In the genomic region with DNA sequence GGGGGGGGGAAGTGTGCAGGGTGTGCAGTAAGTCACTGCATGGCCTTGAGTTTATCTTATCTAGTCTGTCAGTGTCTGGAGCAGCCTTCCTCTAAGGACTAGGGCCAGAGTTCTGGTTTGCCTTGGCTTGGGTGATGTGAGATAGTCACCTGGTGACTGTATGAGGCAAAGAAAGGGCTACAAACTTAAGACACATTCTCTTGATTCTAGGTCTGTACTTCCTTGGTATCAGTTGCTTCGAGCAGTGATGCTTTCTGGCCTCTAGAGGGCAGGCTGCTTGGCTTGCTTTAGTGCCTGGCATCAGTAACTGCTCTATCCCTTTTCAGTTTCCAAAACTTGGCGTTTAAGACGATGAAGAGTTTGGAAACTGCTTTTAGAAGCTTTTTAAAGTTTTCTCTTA, we compare ENCODE assay signal across 8 mouse cellular contexts. TPM values are rescaled to one million over a fixed set of nuclear protein-coding genes. Genes with fewer than 3 reads are reported as not detected.
DNase-seq lines count a peak whose midpoint lies in the region; ATAC-seq and TF ChIP-seq lines count a peak whose summit lies in the region.

No protein-coding gene starts in this region.

- no peak; the same call in none of the 2 replicates for TF ChIP-seq RAD21 in MEL (IDR thresholded peaks at IDR 0.05; ENCODE audit: low read depth, low read length)

- no peaks in the 10 kb centered on the region for H3K36me3 ChIP-seq in MEL (ENCODE audit: control insufficient read depth in 1 of 2, insufficient read depth in 2 of 2, low read length in 2 of 2)

- no peak for TF ChIP-seq EP300 in MEL (IDR thresholded peaks at IDR 0.05; ENCODE audit: low read depth in 1 of 2, low read length in 2 of 2)

- no peaks in the 10 kb centered on the region for H3K9me3 ChIP-seq in MEL (replicated peaks; ENCODE audit: insufficient read depth, low read length)

- ATAC-seq in neutrophil, adult 5-6 weeks (ENCODE audit: extremely low read depth, insufficient number of reproducible peaks, low FRiP score, poor library complexity, severe bottlenecking), result peak; percentile 81; the same call in 1 of the 2 replicates

- H3K4me3 ChIP-seq in MEL (ENCODE audit: control insufficient read depth in 1 of 2, insufficient read depth in 1 of 2, low read depth in 2 of 2, low read length in 2 of 2), result no peak overlapping the region

- H3K27ac ChIP-seq in MEL (ENCODE audit: control insufficient read depth, low read depth, low read length), result no peak overlapping the region

- peak; percentile 55 to 69 (median 67) for TF ChIP-seq CTCF in MEL (IDR thresholded peaks at IDR 0.05 in 2 of 3, conservative IDR thresholded peaks at IDR 0.05 in 1 of 3; ENCODE audit: control insufficient read depth in 1 of 3, insufficient read depth in 1 of 3, low read depth in 2 of 3, low read length in 3 of 3, poor library complexity in 1 of 3, severe bottlenecking in 1 of 3)

- H3K27me3 ChIP-seq in MEL (ENCODE audit: control insufficient read depth in 1 of 2, insufficient read depth in 2 of 2, low read length in 2 of 2), result no peaks in the 10 kb centered on the region; a peak in 1 of 4 replicates

- no peak overlapping the region for H3K9ac ChIP-seq in MEL (ENCODE audit: control insufficient read depth, low read depth, low read length, poor library complexity, severe bottlenecking)

- TF ChIP-seq POLR2A in MEL (IDR thresholded peaks at IDR 0.05; ENCODE audit: control insufficient read depth in 1 of 2, insufficient read depth in 1 of 2, low read depth in 1 of 2, low read length in 2 of 2, poor library complexity in 1 of 2), result no peak

- no peaks in the 10 kb centered on the region for H3K4me1 ChIP-seq in MEL (ENCODE audit: control insufficient read depth in 1 of 2, insufficient read depth in 2 of 2, low read length in 2 of 2)

- DNase-seq in adrenal gland, adult 2 months, result peak; percentile 34
- no peak for DNase-seq in adrenal gland, postnatal 25 days
- DNase-seq in layer of hippocampus, adult 11-12 months (ENCODE audit: low spot score), result peak; percentile 57
- DNase-seq in layer of hippocampus, postnatal 36 days, result no peak
- DNase-seq in MEL (ENCODE audit: low read depth, low spot score), result peak; percentile 22
- peak; percentile 50 for DNase-seq in embryo, embryonic 11 days
- peak; percentile 44 for DNase-seq in left cerebral cortex, postnatal 4 days

- intact Hi-C loops in left cerebral cortex, postnatal 4 days (cut with DNase I), result loop anchor here (5.0 to 10.0 kb wide), 2 partner anchors 71 to 227 kb away; no protein-coding TSS in a partner anchor

- H3K79me2 ChIP-seq in MEL (ENCODE audit: control insufficient read depth, insufficient read depth, low read length, poor library complexity), result no peaks in the 10 kb centered on the region

TF ChIP-seq in MEL, 35 proteins besides CTCF, POLR2A, EP300 and RAD21:
- TF ChIP-seq RCOR1 (IDR thresholded peaks at IDR 0.05; ENCODE audit: low read depth, low read length), result no peak
- TF ChIP-seq SMC3 (IDR thresholded peaks at IDR 0.05; ENCODE audit: low read depth, low read length), result peak; percentile 42
TF ChIP-seq in MEL: peak in this region for 1.

RNA-seq across cellular contexts. Expression of gene Map4k4, which starts 10.7 kb away (rescaled TPM):
- 100 to 1,000 TPM in 1 of 2 experiments, 10 to 100 TPM in 1; 97.5 to 127 TPM for total RNA-seq in adrenal gland, adult 2 months (2021)
- 44.9 and 46.6 TPM in 2 replicates for polyA plus RNA-seq in adrenal gland, adult 2 months (2012; rRNA removed)
- 121 and 138 TPM in 2 replicates for total RNA-seq in adrenal gland, postnatal 25 days (2021)
- 100 to 1,000 TPM; 146 to 166 TPM for total RNA-seq in layer of hippocampus, postnatal 36 days (2021)
- total RNA-seq in MEL (2012; rRNA removed), result 0.04 TPM in 1 of 2 replicates, not detected in the other
- under 1 TPM in 1 of 2 experiments, not detected in 1; 0.21 TPM for polyA plus RNA-seq in MEL (2012; ENCODE audit: insufficient read depth in 1 of 2, insufficient read length in 2 of 2, low read depth in 1 of 2, low replicate concordance in 2 of 2, missing spikeins in 1 of 2)
- total RNA-seq in left cerebral cortex, postnatal 4 days (2021), result 100 to 1,000 TPM; 374 to 381 TPM
- 226 and 236 TPM in 2 replicates for total RNA-seq in neutrophil, adult 5-6 weeks (2017)

Comparison
In these comparisons a context has a peak if more than half of its experiments do, and no peak if none do; other contexts are left out.
1. DNase-seq: peak in adrenal gland, adult 2 months (single experiment), layer of hippocampus, adult 11-12 months (single experiment), MEL (single experiment), embryo, embryonic 11 days (single experiment) and left cerebral cortex, postnatal 4 days (single experiment); none in adrenal gland, postnatal 25 days (single experiment) and layer of hippocampus, postnatal 36 days (0 of 2).
2. RNA of gene Map4k4, which starts 10.7 kb away (total RNA-seq): 374 to 381 TPM in left cerebral cortex, postnatal 4 days, 226 to 236 TPM in neutrophil, adult 5-6 weeks, 146 to 166 TPM in layer of hippocampus, postnatal 36 days, 97.5 to 127 TPM in adrenal gland, adult 2 months and 121 to 138 TPM in adrenal gland, postnatal 25 days; 0.04 TPM in MEL; every median in the first group is over 10 times any median in the second.